Mouse (Mus musculus) heart, postnatal 0 days (tissue): Measurements from ENCODE around the gene Ptch2.

Experiments used
- CTCF ChIP-seq: IDR thresholded peaks from 2 replicates; pipeline ENCODE4 v1.5.1; 2016; ENCODE audit warnings: antibody characterized with exemption, control low read depth, low read depth
- EP300 ChIP-seq: IDR thresholded peaks from 2 replicates; pipeline ENCODE4 v1.6.1; 2016; ENCODE audit warnings: antibody characterized with exemption, low read depth

DNA sequence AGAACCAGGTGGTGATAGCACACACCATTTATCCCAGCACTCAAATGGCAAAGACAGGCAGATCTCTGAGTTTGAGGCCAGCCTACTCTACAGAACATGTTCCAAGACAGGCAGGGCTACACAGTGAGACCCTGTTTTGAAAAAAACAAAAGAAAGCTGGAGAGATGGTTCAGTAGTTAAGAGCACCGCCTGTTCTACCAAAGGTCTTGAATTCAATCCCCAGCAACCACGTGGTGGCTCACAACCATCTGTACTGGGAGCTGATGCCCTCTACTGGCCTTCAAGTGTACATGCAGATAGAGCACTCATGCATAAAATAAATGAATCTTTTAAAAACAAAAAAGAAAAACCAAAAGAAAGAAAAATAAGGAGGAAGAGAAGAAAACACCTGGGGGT is 43.3 kb downstream of the Ptch2 start:
- TF ChIP-seq CTCF (peak; percentile 65), EP300 (no peak)
